Mouse (Mus musculus): ENCODE data around the gene Tube1. TPM values are rescaled to one million over a fixed set of nuclear protein-coding genes. Genes with fewer than 3 reads are reported as not detected.
"Not testable (repeated sequence)": the region's sequence is repeated elsewhere in the genome, so short reads cannot be mapped to it uniquely, and the experiment has no call there.

Tube1 gene
- total RNA-seq, 2 experiments from 2014 or later, result 0.59 to 1.4 TPM

DNA sequence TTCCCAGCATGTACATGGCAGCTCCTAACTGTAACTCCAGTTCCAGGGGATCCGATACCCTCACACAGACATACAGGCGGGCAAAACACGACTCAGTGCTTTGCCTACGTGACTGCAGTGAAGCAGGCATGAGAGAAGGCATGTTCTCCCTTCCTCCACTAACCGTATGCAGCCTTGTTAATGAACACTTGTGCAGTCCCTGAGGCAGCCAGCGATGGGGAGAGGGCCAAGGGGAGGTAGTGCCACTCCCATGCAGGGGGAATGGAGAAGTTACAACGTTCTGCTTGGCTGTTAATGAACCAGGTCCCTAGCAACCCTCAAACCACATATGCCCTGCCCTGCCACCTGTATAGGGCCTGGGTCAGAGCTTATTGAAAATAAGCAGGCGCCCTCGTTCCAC lies 35.9 kb downstream of the Tube1 start:
- no peak for DNase-seq

GRCm38 (mm10) chr10:39170181-39170580 lies 36.4 kb downstream of the Tube1 start:
- DNase-seq, result peak; percentile 28

GRCm38 (mm10) chr10:39170706-39171105 lies 36.9 kb downstream of the Tube1 start:
- DNase-seq, result no peak

DNA sequence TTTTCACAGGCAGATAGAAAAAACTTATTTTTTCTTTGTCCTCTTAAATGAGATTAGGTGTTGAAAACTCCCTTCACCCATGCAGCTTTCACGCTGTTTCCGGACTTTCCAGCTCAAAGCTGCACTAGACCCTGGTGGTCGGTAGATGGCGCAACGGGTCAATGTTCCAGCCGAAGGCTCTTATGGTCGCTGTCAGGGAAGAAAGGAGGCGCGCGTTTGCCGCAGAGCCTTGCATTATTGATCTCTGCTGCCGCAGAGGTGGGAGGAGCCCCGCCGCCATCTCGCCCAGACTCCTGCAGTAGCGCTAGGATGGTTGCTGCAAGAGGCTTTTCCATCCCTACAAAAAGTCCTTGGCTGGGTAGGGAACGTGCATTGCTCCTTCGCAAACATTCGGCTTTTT lies 37.4 kb downstream of the Tube1 start:
- DNase-seq, result peak; percentile 84

GRCm38 (mm10) chr10:39171603-39172539 lies 38.1 kb downstream of the Tube1 start:
- peak; percentile 80 for DNase-seq

GRCm38 (mm10) chr10:39172540-39172931 lies 38.8 kb downstream of the Tube1 start:
- no peak for DNase-seq

- peak; percentile 48 for DNase-seq
These were observed 39.3 kb downstream of the Tube1 start for GRCm38 (mm10) chr10:39173077-39173476.

DNA sequence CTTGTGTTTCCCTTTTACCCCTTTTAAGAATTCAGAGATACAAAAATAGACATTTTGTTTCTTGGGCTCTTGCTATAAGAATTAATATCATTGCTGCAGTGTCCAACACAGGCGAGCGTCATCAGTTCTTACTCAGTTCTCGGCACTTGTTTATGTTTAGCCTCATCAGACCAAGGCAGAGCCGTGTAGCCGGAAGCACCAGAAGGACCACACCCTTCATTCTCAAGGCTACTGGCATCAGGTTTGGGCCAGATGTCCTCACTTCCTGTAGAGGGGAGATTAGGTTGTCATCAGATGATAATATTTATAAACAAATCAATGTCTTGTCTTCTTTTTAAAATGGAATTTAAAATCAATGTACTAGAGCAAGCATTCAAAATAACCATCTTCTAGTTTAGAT lies 43.2 kb downstream of the Tube1 start:
- no peak for DNase-seq

DNA sequence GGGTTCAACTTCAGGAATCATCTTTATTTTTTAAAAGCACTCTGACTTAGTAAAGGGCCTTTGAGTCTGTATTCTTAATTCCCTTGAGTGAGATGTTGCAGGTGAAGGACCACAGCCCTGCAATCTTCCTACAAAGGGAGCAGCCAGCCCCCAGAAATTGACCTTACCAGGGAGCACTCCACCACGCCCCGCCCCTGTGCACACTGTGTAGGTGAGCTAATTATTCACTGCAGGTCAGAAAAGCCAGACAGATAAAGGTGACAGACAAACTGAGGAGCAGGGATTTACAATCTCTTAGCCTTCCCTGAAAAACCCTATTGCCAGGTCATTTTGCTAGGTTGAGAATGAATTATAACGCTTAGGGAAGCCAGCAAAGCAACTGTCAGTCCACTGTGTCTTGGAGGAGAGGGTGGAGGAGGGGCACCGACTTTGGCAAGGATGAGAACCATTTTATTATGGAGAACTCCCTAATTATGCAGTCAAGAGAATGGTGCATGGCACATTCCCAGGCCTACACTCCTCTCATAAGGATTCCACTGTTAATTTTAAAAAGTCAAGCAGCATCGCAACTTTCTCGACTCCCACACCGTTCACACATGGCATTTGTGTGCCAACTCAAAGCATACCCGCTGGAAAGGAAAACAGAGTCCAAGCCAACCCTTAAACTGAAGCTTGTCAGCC lies 51.2 kb downstream of the Tube1 start:
- DNase-seq, result no peak

GRCm38 (mm10) chr10:39185545-39185906 lies 51.8 kb downstream of the Tube1 start:
- no peak for DNase-seq

DNA sequence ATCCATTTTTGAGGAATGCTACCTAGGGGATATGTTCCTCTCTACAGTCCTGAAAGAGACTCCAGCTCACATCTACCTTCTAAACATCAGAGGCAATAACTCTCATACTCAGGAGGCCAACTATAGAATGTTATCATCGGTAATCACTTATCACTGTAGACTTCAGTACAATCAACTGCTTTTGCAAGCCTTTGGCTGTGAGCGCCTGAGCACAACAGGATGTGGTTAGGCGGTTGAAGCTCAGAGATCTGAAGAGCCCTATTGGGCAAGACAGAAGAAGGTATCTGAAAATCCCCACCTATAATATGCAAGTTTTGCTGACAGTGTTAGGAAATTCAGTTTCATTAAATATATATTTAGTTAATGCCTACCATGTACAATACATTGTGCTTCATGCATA lies 58.9 kb downstream of the Tube1 start:
- DNase-seq, result no peak

GRCm38 (mm10) chr10:39198216-39198615 lies 64.4 kb downstream of the Tube1 start:
- not testable (repeated sequence) for DNase-seq

Other genes starting within 250 kb of the Tube1 start
- 10 to 100 TPM; 23.3 to 34.6 TPM for gene Lama4, start 168.5 kb upstream of the Tube1 start, total RNA-seq (2021)
- 1 to 10 TPM; 3.1 to 4.1 TPM for gene Fam229b, start 62 bp upstream of the Tube1 start, total RNA-seq (2021)
- gene Ccn6, start 29.8 kb downstream of the Tube1 start, total RNA-seq (2021), result not detected
- 1 to 10 TPM; 7.1 to 9.8 TPM for gene Fyn, start 234.9 kb downstream of the Tube1 start, total RNA-seq (2021)

Measured in gastrocnemius, postnatal 25 days (tissue).